Mouse (Mus musculus) layer of hippocampus, adult 11-12 months (tissue): Measurements from ENCODE around the gene Riiad1.
A peak's percentile ranks its signal among the peaks of the same experiment; 100 is the strongest.

ENCODE experiments used
- DNase-seq: peaks from one replicate; pipeline ENCODE4 v3.0.0; 2022; ENCODE audit warnings: low spot score

Riiad1 gene

DNA sequence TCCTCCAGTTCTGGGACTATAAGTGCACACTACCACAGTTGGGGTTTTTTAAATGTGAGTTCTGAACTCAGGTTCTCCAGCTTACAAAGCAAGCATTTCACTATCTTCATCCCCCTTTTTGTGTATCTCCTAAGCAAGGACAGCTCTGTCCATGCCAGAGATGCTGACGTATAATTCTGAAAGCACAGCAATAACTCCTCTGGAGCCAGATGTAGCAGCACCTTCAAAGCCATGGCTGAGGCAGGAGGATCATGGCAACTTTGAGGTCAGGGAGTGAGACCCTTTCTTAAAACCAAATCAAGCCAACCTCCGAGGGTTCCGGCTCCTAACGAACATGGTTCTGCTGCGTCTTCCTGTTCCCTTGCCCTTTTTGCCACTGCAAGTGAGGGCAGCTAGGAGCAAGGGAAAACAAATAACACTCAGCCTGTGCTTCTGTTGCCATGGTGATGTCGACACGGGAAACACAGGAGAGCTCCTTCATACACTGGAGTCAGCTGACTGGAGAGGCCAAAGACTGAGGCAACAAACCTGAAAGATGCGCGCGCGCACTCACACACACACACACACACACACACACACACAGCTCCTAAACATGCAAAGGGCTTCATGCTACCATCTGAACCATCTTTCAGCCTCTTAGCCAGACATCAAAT, 16.1 kb downstream of the Riiad1 start:
- peak; percentile 30 for DNase-seq

DNA sequence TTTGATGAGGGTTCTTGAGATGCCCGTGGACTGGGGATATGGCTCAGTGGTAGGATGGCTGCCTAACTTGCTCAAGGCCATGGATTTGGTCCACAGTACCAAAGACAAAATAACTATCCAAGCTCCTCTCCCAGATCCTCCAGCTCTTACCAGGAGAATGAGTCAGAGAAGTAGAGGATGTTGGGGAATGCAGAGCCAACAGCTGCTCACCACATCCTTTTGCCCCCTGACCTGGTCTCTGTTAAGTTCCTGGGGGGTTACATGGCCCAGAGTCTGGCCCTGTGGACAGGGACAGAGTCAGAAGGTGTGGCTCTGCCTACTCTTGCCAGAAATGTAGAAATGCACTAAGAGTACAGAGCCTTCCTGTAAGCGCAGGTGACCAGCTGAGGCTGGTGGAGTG, 20.3 kb downstream of the Riiad1 start:
- DNase-seq: no peak

- no peak for DNase-seq
Measured at GRCm38 (mm10) chr3:94457055-94457454, 23.1 kb downstream of the Riiad1 start.

DNA sequence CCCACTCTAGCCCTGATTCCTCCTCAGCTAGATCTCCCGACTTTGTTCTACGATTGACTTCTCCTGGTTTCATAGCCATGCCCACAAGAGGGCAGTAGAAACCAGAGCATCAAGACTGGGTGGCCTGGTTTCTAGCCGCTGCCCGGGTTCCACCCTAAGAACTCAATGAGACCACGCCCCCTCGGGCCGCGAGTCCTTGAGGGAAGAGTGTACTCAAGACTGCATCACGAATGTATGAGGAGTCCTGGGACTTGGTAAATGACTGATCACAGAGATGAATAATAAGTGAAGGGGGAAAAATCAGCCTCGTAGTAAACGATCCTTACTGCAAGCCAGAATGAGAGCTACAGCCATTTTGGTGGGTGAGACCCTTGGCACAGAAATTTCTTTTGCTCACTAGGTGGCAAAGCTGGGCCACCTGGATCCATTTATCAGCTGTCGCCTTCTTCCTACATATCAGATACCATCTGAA, 23.6 kb downstream of the Riiad1 start:
- peak; percentile 86 for DNase-seq

- DNase-seq: no peak
Measured at GRCm38 (mm10) chr3:94449377-94449776, 30.8 kb downstream of the Riiad1 start.

- DNase-seq: no peak
Measured at GRCm38 (mm10) chr3:94443597-94443964, 36.6 kb downstream of the Riiad1 start, which contains the start of gene Oaz3. Gene Oaz3 (minus strand): TSS chr3:94443915.

DNA sequence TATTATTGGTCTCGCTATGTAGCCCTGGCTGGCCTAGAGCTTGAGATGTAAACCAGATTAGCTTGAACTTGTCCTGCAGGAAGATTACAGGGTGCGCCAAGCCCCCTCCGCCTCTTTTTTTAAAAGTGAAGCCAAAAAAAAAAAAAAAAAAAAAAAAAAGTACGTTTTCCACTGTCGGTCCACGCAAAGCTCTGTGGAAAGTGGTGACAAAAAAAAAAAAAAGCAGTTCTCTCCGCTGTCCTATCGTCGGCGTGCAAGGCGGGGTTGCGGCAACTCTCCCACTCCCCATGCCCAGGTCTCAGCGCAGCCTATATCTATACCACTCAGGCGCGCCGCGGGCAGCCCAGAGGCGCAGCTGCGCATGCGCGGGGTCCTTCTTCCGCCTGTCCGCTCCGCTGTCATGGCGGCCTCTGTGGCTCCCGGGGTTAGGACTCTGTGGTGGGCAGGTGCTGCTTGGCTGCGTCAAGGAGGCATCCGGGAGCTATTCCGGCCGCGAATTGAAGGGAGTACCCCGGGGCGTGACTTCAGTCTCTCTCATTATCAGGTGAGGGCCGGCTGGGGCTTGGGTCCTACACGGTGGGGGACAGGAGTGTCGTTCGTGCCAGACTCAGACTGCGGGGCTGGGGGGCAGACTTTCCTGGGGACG, 37.1 kb downstream of the Riiad1 start, which contains the start of gene Mrpl9:
Gene Mrpl9 (plus strand): TSS at position 368 of the 646 bp plus-strand sequence.
- DNase-seq: peak; percentile 95

DNA sequence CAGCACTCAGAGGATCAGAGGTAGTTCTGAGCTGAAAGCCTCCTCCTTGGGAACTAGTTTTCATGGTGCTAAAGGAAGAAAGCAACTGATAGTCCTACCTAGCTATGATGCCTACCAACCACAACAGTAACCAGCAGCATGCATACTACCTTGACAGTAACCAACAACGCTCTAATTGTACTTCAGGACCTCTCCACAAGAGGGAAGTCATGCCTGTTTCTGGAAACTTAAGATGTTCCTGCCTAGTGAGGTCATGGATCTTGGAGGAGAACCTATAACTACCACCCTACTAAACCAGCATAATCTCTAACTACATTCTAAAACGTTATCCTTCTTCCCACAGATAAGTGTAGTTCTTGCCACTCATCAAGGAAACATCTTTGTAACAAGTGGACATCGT, 39.0 kb downstream of the Riiad1 start:
- DNase-seq: peak; percentile 18

DNA sequence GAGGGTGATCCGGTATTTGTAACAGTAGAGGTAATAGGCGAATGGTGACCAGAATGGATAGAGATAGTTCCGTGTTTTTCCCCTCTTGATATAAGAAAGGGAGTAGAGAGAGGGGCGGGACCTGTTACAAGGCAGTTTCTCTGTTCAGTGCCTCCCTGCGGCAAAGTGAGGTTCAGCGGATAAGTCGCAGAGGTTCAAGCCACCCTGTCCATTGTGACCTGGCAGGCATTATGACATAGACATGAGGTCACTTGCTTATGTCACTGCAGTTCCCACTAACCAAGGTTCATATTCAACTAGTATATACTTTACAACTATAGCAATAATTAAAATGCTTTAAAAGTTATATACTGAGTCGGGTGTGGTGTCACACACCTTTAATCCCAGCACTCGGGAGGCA, 43.7 kb downstream of the Riiad1 start:
- no peak for DNase-seq

GRCm38 (mm10) chr3:94434305-94434704, 45.8 kb downstream of the Riiad1 start:
- DNase-seq: no peak

DNA sequence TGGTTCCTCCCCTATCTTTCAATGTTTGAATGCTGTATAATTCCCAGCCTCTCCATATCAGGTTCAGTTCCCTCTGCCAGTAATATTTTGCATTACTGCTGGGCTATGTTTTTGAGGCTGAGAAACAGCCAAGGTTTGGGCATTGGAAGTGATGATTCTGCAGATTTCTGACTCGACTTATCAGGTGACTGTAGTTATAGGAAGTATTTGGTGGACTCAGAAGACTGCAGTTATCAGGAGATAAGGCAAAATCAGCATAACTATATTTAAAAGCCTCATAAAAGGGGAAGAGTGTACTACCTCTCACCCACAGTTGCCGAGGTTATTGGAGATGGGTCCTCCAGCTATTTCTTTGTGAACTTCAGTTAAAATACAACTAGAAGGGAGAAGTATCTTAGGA, 49.2 kb downstream of the Riiad1 start:
- no peak for DNase-seq
